Mouse (Mus musculus) adrenal gland, postnatal 10 days (tissue): ENCODE results near the gene Mrps18b. TPM values are rescaled to one million over a fixed set of nuclear protein-coding genes. Genes with fewer than 3 reads are reported as not detected.

Source experiments
- DNase-seq: peaks from one replicate; pipeline ENCODE4 v3.0.0; 2021; ENCODE audit warnings: mixed read lengths
- total RNA-seq, 2 experiments: library from RNA; stranded (reverse); gene quantifications; 2 replicates each; pipeline ENCODE4 v1.2.3; 2021

The Mrps18b gene
- total RNA-seq, 2 experiments from 2014 or later = 101 to 104 TPM

- DNase-seq = peak; percentile 62
Observed at GRCm38 (mm10) chr17:35918276-35919059, 2.3 kb upstream of the Mrps18b start.

- peak; percentile 52 for DNase-seq
Observed at GRCm38 (mm10) chr17:35917463-35918251, 1.5 kb upstream of the Mrps18b start.

- DNase-seq = peak; percentile 48
Observed at GRCm38 (mm10) chr17:35917143-35917462, 914 bp upstream of the Mrps18b start.

GRCm38 (mm10) chr17:35915538-35916296 is 472 bp downstream of the Mrps18b start:
- DNase-seq = no peak

GRCm38 (mm10) chr17:35914975-35915374 is 1.2 kb downstream of the Mrps18b start:
- no peak for DNase-seq

GRCm38 (mm10) chr17:35909919-35910369 is 6.2 kb downstream of the Mrps18b start, which contains the start of gene Atat1:
Gene Atat1, minus strand, starts transcription at chr17:35910075.
- DNase-seq = peak; percentile 98

- no peak for DNase-seq
Observed at GRCm38 (mm10) chr17:35909186-35909918, 6.8 kb downstream of the Mrps18b start.

- no peak for DNase-seq
Observed at GRCm38 (mm10) chr17:35907609-35908008, 8.6 kb downstream of the Mrps18b start.

- no peak for DNase-seq
Observed at GRCm38 (mm10) chr17:35905587-35905986, 10.6 kb downstream of the Mrps18b start.

- DNase-seq = no peak
Observed at GRCm38 (mm10) chr17:35903992-35904355, 12.2 kb downstream of the Mrps18b start.

GRCm38 (mm10) chr17:35903343-35903991 is 12.7 kb downstream of the Mrps18b start:
- peak; percentile 61 for DNase-seq

- no peak for DNase-seq
Observed at GRCm38 (mm10) chr17:35900636-35901035, 15.6 kb downstream of the Mrps18b start.

GRCm38 (mm10) chr17:35897644-35898573 is 18.3 kb downstream of the Mrps18b start:
- peak; percentile 25 for DNase-seq

GRCm38 (mm10) chr17:35896781-35897643 is 19.2 kb downstream of the Mrps18b start, which contains the start of gene 2310061I04Rik:
Gene 2310061I04Rik, minus strand, starts transcription at chr17:35897431.
- peak; percentile 94 for DNase-seq

GRCm38 (mm10) chr17:35887725-35888124 is 28.5 kb downstream of the Mrps18b start:
- no peak for DNase-seq

- DNase-seq = no peak
Observed at GRCm38 (mm10) chr17:35883777-35884176, 32.4 kb downstream of the Mrps18b start.

- no peak for DNase-seq
Observed at GRCm38 (mm10) chr17:35882924-35883323, 33.3 kb downstream of the Mrps18b start.

GRCm38 (mm10) chr17:35879245-35880057 is 36.7 kb downstream of the Mrps18b start, which contains the start of gene Dhx16:
Gene Dhx16, plus strand, starts transcription at chr17:35879819.
- peak; percentile 97 for DNase-seq
